Mouse (Mus musculus) hindbrain, embryonic 14.5 days (tissue): ENCODE data around the gene Pced1b. TPM values are rescaled to one million over a fixed set of nuclear protein-coding genes. Genes with fewer than 3 reads are reported as not detected.

ENCODE experiments used
- ATAC-seq: fragments of 200-750 bp; cut with Nextera tagmentation; 2 replicates; pipeline ENCODE4 v1.8.0; 2017; ENCODE audit warnings: moderate number of reproducible peaks, mild to moderate bottlenecking, moderate TSS enrichment, moderate library complexity; ENCODE audit not compliant: low FRiP score
- DNase-seq: peaks from one replicate; pipeline ENCODE4 v3.0.0-alpha.2; 2015; ENCODE audit warnings: low spot score
- H3K27ac ChIP-seq: fragments of 300-500 bp; sonication (generic); 2 replicates; pipeline ENCODE4 v1.5.1; 2014; ENCODE audit warnings: mild to moderate bottlenecking, moderate library complexity
- H3K27me3 ChIP-seq: fragments of 300-500 bp; sonication (generic); 2 replicates; pipeline ENCODE4 v1.6.1; 2014; ENCODE audit warnings: mild to moderate bottlenecking, low read length, mixed read lengths; ENCODE audit not compliant: control insufficient read depth, insufficient read depth
- H3K36me3 ChIP-seq: fragments of 300-500 bp; sonication (generic); replicated peaks from 2 replicates; pipeline ENCODE4 v1.6.1; 2014; ENCODE audit not compliant: control insufficient read depth, insufficient read depth
- H3K4me1 ChIP-seq: fragments of 300-500 bp; sonication (generic); replicated peaks from 2 replicates; pipeline ENCODE4 v1.6.1; 2014; ENCODE audit warnings: antibody characterized with exemption, low read length, mixed read lengths; ENCODE audit not compliant: control insufficient read depth, insufficient read depth
- H3K4me2 ChIP-seq: fragments of 300-500 bp; sonication (generic); replicated peaks from 2 replicates; pipeline ENCODE4 v1.6.1; 2014; ENCODE audit warnings: mild to moderate bottlenecking, moderate library complexity
- H3K4me3 ChIP-seq: fragments of 300-500 bp; sonication (generic); replicated peaks from 2 replicates; pipeline ENCODE4 v1.5.1; 2014; ENCODE audit warnings: mild to moderate bottlenecking, low read length
- H3K9ac ChIP-seq: fragments of 300-500 bp; sonication (generic); 2 replicates; pipeline ENCODE4 v1.6.1; 2014
- H3K9me3 ChIP-seq: fragments of 300-500 bp; sonication (generic); 2 replicates; pipeline ENCODE4 v1.6.1; 2016; ENCODE audit warnings: low read length; ENCODE audit not compliant: control insufficient read depth
- WGBS: fragments of 180-500 bp; shearing (Covaris S2); extraction: QIAGEN DNeasy Blood & Tissue Kit; methylation state at CpG from one replicate; pipeline ENCODE4 v1.1.7; 2014; 5-methylcytosine and 5-hydroxymethylcytosine counted together
- polyA plus RNA-seq: library from polyadenylated mRNA; unstranded; fragments of >200 nt; fragmentation: Nextera tagmentation; extraction: Ambion mirVana; gene quantifications from 2 replicates; pipeline ENCODE4 v1.2.1, GENCODE M21; 2014

The Pced1b gene
- polyA plus RNA-seq, 1 experiment from 2014 or later: 5.8 TPM

DNA sequence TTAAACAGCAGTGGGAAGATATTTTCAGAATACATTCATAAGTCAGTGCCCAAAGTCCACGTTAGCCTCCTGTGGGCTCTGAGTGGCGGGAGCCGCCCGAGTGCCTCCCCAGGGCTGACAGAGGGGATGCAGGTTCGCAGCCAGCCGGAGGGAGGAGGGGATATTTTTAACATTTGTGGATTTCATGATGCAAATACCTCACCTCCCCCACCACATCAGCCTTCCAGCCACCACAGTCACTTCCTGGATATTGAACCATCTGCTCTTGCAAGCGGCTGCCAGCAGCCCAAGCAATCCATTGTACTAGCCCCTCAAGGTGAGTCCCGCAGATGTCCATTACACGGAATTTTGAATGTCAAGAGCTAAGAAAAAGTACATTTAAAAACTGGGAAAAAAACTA lies 95.4 kb downstream of the Pced1b start:
- Histone ChIP-seq H3K9ac (no peak overlapping the region), H3K27me3 (no peaks in the 10 kb centered on the region), H3K27ac (no peak overlapping the region), H3K9me3 (peaks cover 21% of the 10 kb centered on the region; the same call in 1 of the 2 replicates), H3K4me1 (0 out of 2 replicates have a peak, but pooled peaks cover 5% of the 10 kb centered on the region), H3K4me2 (no peak overlapping the region), H3K36me3 (no peaks in the 10 kb centered on the region), H3K4me3 (no peak overlapping the region)
- WGBS: 84% methylated on average over 9 of the region's 9 CpGs
- no peak for DNase-seq
- no peak for ATAC-seq

DNA sequence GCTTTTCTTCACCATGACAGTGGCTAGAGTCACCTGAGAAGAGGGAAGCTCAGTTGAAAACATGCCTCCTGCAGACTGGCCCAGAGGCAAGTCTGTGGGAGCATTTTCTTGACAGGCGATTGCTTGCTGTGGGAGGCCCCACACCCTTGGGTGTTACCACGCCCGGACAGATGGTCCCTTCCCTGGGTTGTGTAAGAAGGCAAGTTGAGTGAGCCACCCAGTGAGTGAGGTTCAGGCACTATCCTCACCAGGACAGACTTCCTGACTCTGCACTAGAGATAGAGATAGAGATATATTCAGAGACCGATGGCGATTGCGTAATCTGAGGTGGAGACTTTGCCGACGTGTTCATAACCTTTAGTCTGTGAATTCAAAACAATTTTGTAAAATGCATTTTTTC lies 96.0 kb downstream of the Pced1b start:
- H3K27ac ChIP-seq: no peak overlapping the region
- H3K36me3 ChIP-seq: no peaks in the 10 kb centered on the region
- H3K9ac ChIP-seq: no peak overlapping the region
- H3K9me3 ChIP-seq: peaks cover 21% of the 10 kb centered on the region; the same call in 1 of the 2 replicates
- DNase-seq (no peak), ATAC-seq (no peak)
- 0 out of 2 replicates have a peak, but pooled peaks cover 5% of the 10 kb centered on the region for H3K4me1 ChIP-seq
- H3K4me2 ChIP-seq: no peak overlapping the region
- H3K4me3 ChIP-seq: no peak overlapping the region
- no peaks in the 10 kb centered on the region for H3K27me3 ChIP-seq
- WGBS: 94% methylated on average over 8 of the region's 8 CpGs

DNA sequence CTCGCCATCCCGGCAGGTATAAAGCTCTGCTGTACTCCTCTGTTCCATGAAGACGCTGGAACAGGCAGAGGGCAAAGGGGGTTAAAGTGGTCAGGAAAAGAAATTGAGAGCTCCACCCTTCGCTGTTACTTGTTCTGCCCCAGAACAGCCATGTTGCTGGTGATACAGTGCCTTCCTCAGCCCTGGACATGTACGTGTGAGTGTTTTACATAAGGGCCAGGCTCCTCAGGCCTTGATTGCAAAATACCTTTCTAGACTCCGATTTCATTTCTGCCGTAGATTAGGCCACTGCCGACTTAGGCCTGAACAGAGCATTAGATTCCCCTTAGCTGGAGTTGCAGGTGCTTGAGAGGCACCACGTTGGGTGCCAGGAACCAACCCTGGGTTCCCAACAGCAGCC lies 97.0 kb downstream of the Pced1b start:
- Histone ChIP-seq H3K36me3 (no peaks in the 10 kb centered on the region), H3K27me3 (no peaks in the 10 kb centered on the region), H3K4me1 (0 out of 2 replicates have a peak, but pooled peaks cover under 1% of the 10 kb centered on the region), H3K9me3 (peaks cover 21% of the 10 kb centered on the region; the same call in 1 of the 2 replicates), H3K27ac (no peak overlapping the region), H3K4me2 (no peak overlapping the region), H3K4me3 (no peak overlapping the region), H3K9ac (no peak overlapping the region)
- 95% methylated on average over 9 of the region's 9 CpGs for WGBS
- no peak for DNase-seq
- ATAC-seq: no peak

DNA sequence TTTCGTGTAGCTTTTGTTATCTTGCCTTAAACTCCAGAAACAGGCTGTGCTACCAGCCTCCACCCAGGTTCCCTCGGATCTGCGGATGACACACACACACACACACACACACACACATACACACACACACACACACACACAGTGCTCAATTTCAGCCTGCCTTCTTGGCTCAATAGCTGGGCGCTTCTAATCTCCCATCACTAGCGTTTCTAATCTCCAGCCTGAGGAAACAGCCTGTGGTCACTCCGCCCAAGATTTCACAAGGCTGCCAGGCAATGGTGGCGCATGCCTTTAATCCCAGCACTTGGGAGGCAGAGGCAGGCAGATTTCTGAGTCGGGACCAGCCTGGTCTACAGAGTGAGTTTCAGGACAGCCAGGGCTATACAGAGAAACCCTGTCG lies 98.2 kb downstream of the Pced1b start:
- ATAC-seq: no peak
- 95% methylated on average over 9 of the region's 9 CpGs for WGBS

DNA sequence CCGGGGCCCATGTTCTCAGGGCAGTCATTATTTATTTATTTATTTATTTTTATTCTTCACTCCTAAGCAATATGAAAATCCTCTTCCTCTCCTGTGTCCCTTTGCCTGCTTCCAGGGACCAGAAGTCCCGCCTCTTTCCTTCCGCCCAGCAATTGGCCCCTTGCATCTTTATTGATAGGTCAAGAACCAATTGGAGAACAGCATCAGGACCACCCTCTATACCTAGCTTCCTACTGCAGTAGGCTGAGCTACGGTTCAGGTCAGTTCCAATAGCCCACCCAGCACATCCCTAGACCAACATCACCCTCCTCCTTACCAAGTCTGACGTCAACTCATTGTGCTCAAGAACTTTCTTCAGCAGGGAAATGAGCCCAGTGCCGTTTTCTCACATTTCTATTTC lies 99.0 kb downstream of the Pced1b start:
- WGBS: 84% methylated on average over 6 of the region's 6 CpGs
- H3K4me3 ChIP-seq: no peak overlapping the region
- no peaks in the 10 kb centered on the region for H3K27me3 ChIP-seq
- no peaks in the 10 kb centered on the region for H3K4me1 ChIP-seq
- H3K9me3 ChIP-seq: peaks cover 5% of the 10 kb centered on the region; the same call in 1 of the 2 replicates
- DNase-seq: no peak
- H3K36me3 ChIP-seq: no peaks in the 10 kb centered on the region
- H3K4me2 ChIP-seq: no peak overlapping the region
- no peak overlapping the region for H3K27ac ChIP-seq
- no peak for ATAC-seq
- H3K9ac ChIP-seq: no peak overlapping the region

More for the DNA sequence above, 98.2 kb downstream of the Pced1b start:
- Histone ChIP-seq H3K27ac (no peak overlapping the region), H3K4me3 (no peak overlapping the region), H3K27me3 (no peaks in the 10 kb centered on the region), H3K36me3 (no peaks in the 10 kb centered on the region), H3K4me2 (no peak overlapping the region), H3K4me1 (no peaks in the 10 kb centered on the region), H3K9me3 (peaks cover 12% of the 10 kb centered on the region; the same call in 1 of the 2 replicates), H3K9ac (no peak overlapping the region)
- DNase-seq: no peak

DNA sequence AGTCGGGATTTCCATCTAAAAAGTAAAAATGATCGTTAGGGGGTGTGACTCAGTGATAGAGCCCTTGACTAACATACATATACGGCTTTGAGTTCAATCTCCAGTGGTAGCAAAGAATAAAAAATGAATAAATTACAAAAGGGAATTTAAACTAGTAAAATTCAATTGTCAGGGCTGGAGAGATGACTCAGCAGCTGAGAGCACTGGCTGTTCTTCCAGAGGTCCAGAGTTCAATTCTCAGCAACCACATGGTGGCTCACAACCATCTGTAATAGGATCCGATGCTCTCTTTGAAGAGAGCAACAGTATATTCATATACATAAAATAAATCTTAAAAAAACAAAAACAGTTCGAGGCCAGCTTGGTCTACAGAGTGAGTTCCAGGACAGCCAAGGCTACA lies 99.5 kb downstream of the Pced1b start:
- Histone ChIP-seq H3K4me2 (no peak overlapping the region), H3K9ac (no peak overlapping the region), H3K9me3 (peaks cover 5% of the 10 kb centered on the region; the same call in 1 of the 2 replicates), H3K27me3 (no peaks in the 10 kb centered on the region), H3K27ac (no peak overlapping the region), H3K4me3 (no peak overlapping the region), H3K36me3 (no peaks in the 10 kb centered on the region), H3K4me1 (no peaks in the 10 kb centered on the region)
- 89% methylated on average over 5 of the region's 5 CpGs for WGBS
- no peak for DNase-seq
- ATAC-seq: no peak

DNA sequence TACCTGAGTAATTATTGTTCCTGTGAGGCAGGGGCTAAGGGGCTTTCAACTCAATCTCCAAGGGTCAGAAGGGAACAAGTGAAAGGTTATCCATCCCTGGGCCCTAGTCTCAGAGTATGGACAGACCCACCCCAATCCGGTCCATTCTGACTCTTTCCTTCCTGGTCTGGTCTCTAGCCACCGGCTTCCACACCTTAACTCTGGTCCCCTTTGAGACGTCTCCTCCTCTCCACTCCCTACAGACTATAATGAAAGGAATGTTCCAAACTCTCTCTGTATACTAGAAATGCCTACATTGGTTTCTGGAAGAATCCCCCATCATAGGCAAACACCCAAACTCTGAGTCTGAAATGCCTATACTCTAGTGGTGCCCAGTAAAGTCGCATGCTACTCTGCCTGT lies 100.0 kb downstream of the Pced1b start:
- DNase-seq: no peak

DNA sequence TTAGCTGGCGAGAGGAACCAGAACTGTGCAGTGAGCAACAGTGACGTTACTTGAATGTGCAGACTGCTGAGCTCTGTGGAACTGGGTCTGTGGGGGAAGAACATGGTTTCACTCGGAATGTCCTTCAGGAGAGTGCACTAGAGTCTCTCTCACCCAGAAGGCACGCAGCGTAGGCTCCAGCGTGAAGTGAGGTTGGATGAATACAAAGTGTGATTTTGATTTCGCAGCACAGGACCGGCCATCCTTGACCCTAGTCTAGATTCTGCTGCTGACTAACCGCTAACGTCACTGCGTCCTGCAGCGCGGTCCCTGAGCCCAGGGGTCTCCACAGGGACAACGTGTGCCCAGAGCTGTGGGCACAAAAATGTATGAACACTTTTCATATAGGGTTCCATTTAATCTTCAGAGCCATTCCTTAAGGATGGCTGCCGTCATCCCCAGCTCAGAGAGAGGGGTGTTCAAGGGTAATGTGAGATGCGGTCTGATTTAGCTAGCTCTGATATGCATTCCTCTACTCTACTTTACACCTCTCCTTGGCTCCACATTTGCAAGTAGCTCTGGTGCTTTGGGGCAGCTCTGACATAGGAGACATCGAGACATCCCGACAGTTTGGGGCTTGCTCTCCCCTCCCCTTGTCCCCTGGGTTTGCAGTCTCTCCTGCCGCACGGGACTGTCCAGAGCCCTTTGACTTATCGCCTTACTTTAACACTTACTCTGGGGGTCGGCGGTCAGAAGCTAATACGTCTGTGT lies 101.8 kb downstream of the Pced1b start:
- H3K4me1 ChIP-seq: no peaks in the 10 kb centered on the region
- ATAC-seq (no peak), DNase-seq (no peak)
- no peaks in the 10 kb centered on the region for H3K36me3 ChIP-seq
- H3K9me3 ChIP-seq: no peaks in the 10 kb centered on the region
- 89% methylated on average over 24 of the region's 24 CpGs for WGBS
- H3K4me2 ChIP-seq: no peak overlapping the region
- H3K27ac ChIP-seq: no peak overlapping the region
- H3K9ac ChIP-seq: no peak overlapping the region
- H3K4me3 ChIP-seq: no peak overlapping the region
- no peaks in the 10 kb centered on the region for H3K27me3 ChIP-seq

More for the DNA sequence above, 100.0 kb downstream of the Pced1b start:
- Histone ChIP-seq H3K36me3 (no peaks in the 10 kb centered on the region), H3K27me3 (no peaks in the 10 kb centered on the region), H3K4me3 (no peak overlapping the region), H3K4me2 (no peak overlapping the region), H3K27ac (no peak overlapping the region), H3K9me3 (no peaks in the 10 kb centered on the region), H3K4me1 (no peaks in the 10 kb centered on the region), H3K9ac (no peak overlapping the region)
- 87% methylated on average over 4 of the region's 4 CpGs for WGBS
- no peak for ATAC-seq

DNA sequence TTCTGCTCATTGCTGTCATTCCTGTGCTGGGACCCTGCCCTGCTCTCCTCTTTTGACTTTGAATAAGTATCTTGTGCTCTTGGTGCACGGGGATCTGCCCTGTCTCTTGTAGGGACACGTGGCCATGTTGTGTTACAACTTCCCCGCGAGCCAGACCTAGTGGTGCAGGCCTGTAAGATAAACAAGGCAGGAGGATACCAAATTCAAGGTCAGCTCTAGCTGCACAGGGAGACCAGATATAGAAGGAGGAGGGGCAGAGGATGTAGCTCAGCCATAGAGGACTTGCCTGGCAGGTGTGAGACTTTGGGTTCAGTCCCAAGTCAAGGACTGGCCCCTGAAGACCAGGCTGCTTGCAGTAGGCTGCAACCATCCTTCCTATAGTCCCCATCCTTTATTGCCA lies 103.6 kb downstream of the Pced1b start:
- 79% methylated on average over 4 of the region's 4 CpGs for WGBS
- Histone ChIP-seq H3K27me3 (no peaks in the 10 kb centered on the region), H3K4me1 (no peaks in the 10 kb centered on the region), H3K9ac (no peak overlapping the region), H3K4me2 (no peak overlapping the region), H3K36me3 (no peaks in the 10 kb centered on the region), H3K4me3 (no peak overlapping the region), H3K9me3 (no peaks in the 10 kb centered on the region), H3K27ac (no peak overlapping the region)
- no peak for DNase-seq
- no peak for ATAC-seq
